Mouse (Mus musculus): Measurements from ENCODE around the gene Tecta.

GRCm38 (mm10) chr9:42378071-42378470 is 21.7 kb downstream of the Tecta start:
- TF ChIP-seq ZNF384 (IDR thresholded peaks at IDR 0.05; ENCODE audit: low read depth, low read length) (no peak), HCFC1 (IDR thresholded peaks at IDR 0.05; ENCODE audit: borderline replicate concordance, insufficient read depth, low read length) (no peak), MAFK (IDR thresholded peaks at IDR 0.05; ENCODE audit: insufficient read depth, low read depth, low read length) (no peak)
